Mouse (Mus musculus) hindbrain, embryonic 14.5 days (tissue): Measurements from ENCODE around the gene Tjp1. TPM values are rescaled to one million over a fixed set of nuclear protein-coding genes. Genes with fewer than 3 reads are reported as not detected.

Experiments
- ATAC-seq: fragments of 200-750 bp; cut with Nextera tagmentation; 2 replicates; pipeline ENCODE4 v1.8.0; 2017; ENCODE audit warnings: moderate number of reproducible peaks, mild to moderate bottlenecking, moderate TSS enrichment, moderate library complexity; ENCODE audit not compliant: low FRiP score
- DNase-seq: peaks from one replicate; pipeline ENCODE4 v3.0.0-alpha.2; 2015; ENCODE audit warnings: low spot score
- H3K27ac ChIP-seq: fragments of 300-500 bp; sonication (generic); 2 replicates; pipeline ENCODE4 v1.5.1; 2014; ENCODE audit warnings: mild to moderate bottlenecking, moderate library complexity
- H3K27me3 ChIP-seq: fragments of 300-500 bp; sonication (generic); 2 replicates; pipeline ENCODE4 v1.6.1; 2014; ENCODE audit warnings: mild to moderate bottlenecking, low read length, mixed read lengths; ENCODE audit not compliant: control insufficient read depth, insufficient read depth
- H3K36me3 ChIP-seq: fragments of 300-500 bp; sonication (generic); replicated peaks from 2 replicates; pipeline ENCODE4 v1.6.1; 2014; ENCODE audit not compliant: control insufficient read depth, insufficient read depth
- H3K4me1 ChIP-seq: fragments of 300-500 bp; sonication (generic); replicated peaks from 2 replicates; pipeline ENCODE4 v1.6.1; 2014; ENCODE audit warnings: antibody characterized with exemption, low read length, mixed read lengths; ENCODE audit not compliant: control insufficient read depth, insufficient read depth
- H3K4me2 ChIP-seq: fragments of 300-500 bp; sonication (generic); replicated peaks from 2 replicates; pipeline ENCODE4 v1.6.1; 2014; ENCODE audit warnings: mild to moderate bottlenecking, moderate library complexity
- H3K4me3 ChIP-seq: fragments of 300-500 bp; sonication (generic); replicated peaks from 2 replicates; pipeline ENCODE4 v1.5.1; 2014; ENCODE audit warnings: mild to moderate bottlenecking, low read length
- H3K9ac ChIP-seq: fragments of 300-500 bp; sonication (generic); 2 replicates; pipeline ENCODE4 v1.6.1; 2014
- H3K9me3 ChIP-seq: fragments of 300-500 bp; sonication (generic); 2 replicates; pipeline ENCODE4 v1.6.1; 2016; ENCODE audit warnings: low read length; ENCODE audit not compliant: control insufficient read depth
- WGBS: fragments of 180-500 bp; shearing (Covaris S2); extraction: QIAGEN DNeasy Blood & Tissue Kit; methylation state at CpG from one replicate; pipeline ENCODE4 v1.1.7; 2014; 5-methylcytosine and 5-hydroxymethylcytosine counted together
- polyA plus RNA-seq: library from polyadenylated mRNA; unstranded; fragments of >200 nt; fragmentation: Nextera tagmentation; extraction: Ambion mirVana; gene quantifications from 2 replicates; pipeline ENCODE4 v1.2.1, GENCODE M21; 2014

Gene Tjp1
- polyA plus RNA-seq, 1 experiment from 2014 or later = 30.4 TPM

- no peak overlapping the region for H3K27ac ChIP-seq
- ATAC-seq (no peak), DNase-seq (no peak)
- H3K4me1 ChIP-seq = peaks cover 14% of the 10 kb centered on the region; the same call in 1 of the 2 replicates
- H3K4me3 ChIP-seq = no peak overlapping the region
- no peaks in the 10 kb centered on the region for H3K9me3 ChIP-seq
- H3K9ac ChIP-seq = no peak overlapping the region
- H3K27me3 ChIP-seq = no peaks in the 10 kb centered on the region
- WGBS = 84% methylated on average over 16 of the region's 16 CpGs
- no peaks in the 10 kb centered on the region for H3K36me3 ChIP-seq
- peak overlapping the region; percentile 80 for H3K4me2 ChIP-seq
These were observed 160.0 kb downstream of the Tjp1 start for GRCm38 (mm10) chr7:65367386-65368245.

- DNase-seq (no peak), ATAC-seq (no peak)
- H3K4me1 ChIP-seq = peaks cover 10% of the 10 kb centered on the region; the same call in 1 of the 2 replicates
- H3K4me3 ChIP-seq = no peak overlapping the region
- no peaks in the 10 kb centered on the region for H3K9me3 ChIP-seq
- H3K27me3 ChIP-seq = no peaks in the 10 kb centered on the region
- H3K9ac ChIP-seq = no peak overlapping the region
- H3K36me3 ChIP-seq = no peaks in the 10 kb centered on the region
- H3K27ac ChIP-seq = no peak overlapping the region
- 9% methylated on average over 1 of the region's 1 CpGs for WGBS
- H3K4me2 ChIP-seq = no peak overlapping the region
These were observed 161.4 kb downstream of the Tjp1 start for GRCm38 (mm10) chr7:65366153-65366552.

GRCm38 (mm10) chr7:65365560-65365959 is 162.0 kb downstream of the Tjp1 start:
- DNase-seq = no peak
- Histone ChIP-seq H3K9ac (no peak overlapping the region), H3K36me3 (no peaks in the 10 kb centered on the region), H3K4me2 (no peak overlapping the region), H3K9me3 (no peaks in the 10 kb centered on the region), H3K4me3 (no peak overlapping the region), H3K27ac (no peak overlapping the region), H3K4me1 (peaks cover 10% of the 10 kb centered on the region; the same call in 1 of the 2 replicates), H3K27me3 (no peaks in the 10 kb centered on the region)
- 85% methylated on average over 4 of the region's 4 CpGs for WGBS
- ATAC-seq = no peak

GRCm38 (mm10) chr7:65360278-65360677 is 167.3 kb downstream of the Tjp1 start:
- WGBS = 63% methylated on average over 3 of the region's 3 CpGs
- ATAC-seq (no peak), DNase-seq (no peak)
- H3K27me3 ChIP-seq = no peaks in the 10 kb centered on the region
- H3K4me1 ChIP-seq = 0 out of 2 replicates have a peak, but pooled peaks cover 6% of the 10 kb centered on the region
- H3K27ac ChIP-seq = no peak overlapping the region
- H3K9me3 ChIP-seq = no peaks in the 10 kb centered on the region
- H3K4me3 ChIP-seq = no peak overlapping the region
- no peaks in the 10 kb centered on the region for H3K36me3 ChIP-seq
- H3K4me2 ChIP-seq = no peak overlapping the region
- no peak overlapping the region for H3K9ac ChIP-seq

GRCm38 (mm10) chr7:65359774-65360173 is 167.8 kb downstream of the Tjp1 start:
- DNase-seq (no peak), ATAC-seq (no peak)
- no peaks in the 10 kb centered on the region for H3K27me3 ChIP-seq
- H3K4me3 ChIP-seq = no peak overlapping the region
- H3K4me2 ChIP-seq = no peak overlapping the region
- H3K4me1 ChIP-seq = 0 out of 2 replicates have a peak, but pooled peaks cover 6% of the 10 kb centered on the region
- no peak overlapping the region for H3K9ac ChIP-seq
- H3K27ac ChIP-seq = no peak overlapping the region
- WGBS = 80% methylated on average over 8 of the region's 8 CpGs
- no peaks in the 10 kb centered on the region for H3K36me3 ChIP-seq
- H3K9me3 ChIP-seq = no peaks in the 10 kb centered on the region

- Histone ChIP-seq H3K9me3 (no peaks in the 10 kb centered on the region), H3K36me3 (no peaks in the 10 kb centered on the region), H3K9ac (no peak overlapping the region), H3K4me1 (0 out of 2 replicates have a peak, but pooled peaks cover 6% of the 10 kb centered on the region), H3K27me3 (no peaks in the 10 kb centered on the region), H3K27ac (peak overlapping the region; percentile 33; the same call in 1 of the 2 replicates), H3K4me2 (no peak overlapping the region), H3K4me3 (no peak overlapping the region)
- 28% methylated on average over 1 of the region's 1 CpGs for WGBS
- DNase-seq (peak; percentile 57), ATAC-seq (peak; percentile 60; the same call in 1 of the 2 replicates)
These were observed 170.0 kb downstream of the Tjp1 start for GRCm38 (mm10) chr7:65357538-65357937.

- H3K27ac ChIP-seq = 0 out of 2 replicates have a peak overlapping the region, but pooled peaks have one; percentile 1
- no peak for ATAC-seq
- no peak for DNase-seq
These were observed 171.4 kb downstream of the Tjp1 start for GRCm38 (mm10) chr7:65356204-65356603.

GRCm38 (mm10) chr7:65354908-65355307 is 172.7 kb downstream of the Tjp1 start:
- no peak for ATAC-seq
- WGBS = 80% methylated on average over 2 of the region's 2 CpGs

More at GRCm38 (mm10) chr7:65356204-65356603, 171.4 kb downstream of the Tjp1 start:
- H3K4me2 ChIP-seq = no peak overlapping the region
- no peak overlapping the region for H3K4me3 ChIP-seq
- no peaks in the 10 kb centered on the region for H3K36me3 ChIP-seq
- WGBS = 85% methylated on average over 1 of the region's 1 CpGs
- 0 out of 2 replicates have a peak, but pooled peaks cover 6% of the 10 kb centered on the region for H3K4me1 ChIP-seq
- H3K9me3 ChIP-seq = no peaks in the 10 kb centered on the region
- no peak overlapping the region for H3K9ac ChIP-seq
- H3K27me3 ChIP-seq = no peaks in the 10 kb centered on the region

GRCm38 (mm10) chr7:65350348-65351079 is 177.1 kb downstream of the Tjp1 start:
- H3K36me3 ChIP-seq = no peaks in the 10 kb centered on the region
- H3K9ac ChIP-seq = no peak overlapping the region
- no peak overlapping the region for H3K27ac ChIP-seq
- WGBS = 79% methylated on average over 3 of the region's 4 CpGs
- H3K4me1 ChIP-seq = no peaks in the 10 kb centered on the region
- no peak for ATAC-seq
- H3K27me3 ChIP-seq = no peaks in the 10 kb centered on the region
- H3K9me3 ChIP-seq = no peaks in the 10 kb centered on the region
- H3K4me2 ChIP-seq = no peak overlapping the region
- no peak for DNase-seq
- no peak overlapping the region for H3K4me3 ChIP-seq

More at GRCm38 (mm10) chr7:65354908-65355307, 172.7 kb downstream of the Tjp1 start:
- Histone ChIP-seq H3K36me3 (no peaks in the 10 kb centered on the region), H3K9ac (no peak overlapping the region), H3K9me3 (no peaks in the 10 kb centered on the region), H3K27ac (no peak overlapping the region), H3K4me3 (no peak overlapping the region), H3K4me1 (0 out of 2 replicates have a peak, but pooled peaks cover 6% of the 10 kb centered on the region), H3K4me2 (no peak overlapping the region), H3K27me3 (no peaks in the 10 kb centered on the region)
- DNase-seq = no peak
